Mouse (Mus musculus) hindbrain, embryonic 10.5 days (tissue): ENCODE measurements around the gene BC004004. TPM values are rescaled to one million over a fixed set of nuclear protein-coding genes. Genes with fewer than 3 reads are reported as not detected.
"Not testable (repeated sequence)": the region's sequence is repeated elsewhere in the genome, so short reads cannot be mapped to it uniquely, and the experiment has no call there.

Experiments used
- DNase-seq: peaks from one replicate; pipeline ENCODE4 v3.0.0-alpha.2; 2017; ENCODE audit warnings: low spot score
- H3K27ac ChIP-seq: fragments of 300-500 bp; sonication (generic); 2 replicates; pipeline ENCODE4 v1.5.1; 2016; ENCODE audit warnings: mild to moderate bottlenecking, moderate library complexity
- H3K27me3 ChIP-seq: fragments of 300-500 bp; sonication (generic); 2 replicates; pipeline ENCODE4 v1.6.1; 2016; ENCODE audit warnings: mild to moderate bottlenecking; ENCODE audit not compliant: poor library complexity, insufficient read depth, severe bottlenecking
- H3K36me3 ChIP-seq: fragments of 300-500 bp; sonication (generic); 2 replicates; pipeline ENCODE4 v1.6.1; 2016; ENCODE audit warnings: mild to moderate bottlenecking, moderate library complexity
- H3K4me1 ChIP-seq: fragments of 300-500 bp; sonication (generic); replicated peaks from 2 replicates; pipeline ENCODE4 v1.6.1; 2016; ENCODE audit warnings: mild to moderate bottlenecking
- H3K4me3 ChIP-seq: fragments of 300-500 bp; sonication (generic); 2 replicates; pipeline ENCODE4 v1.5.1; 2016; ENCODE audit warnings: mild to moderate bottlenecking, moderate library complexity
- H3K9me3 ChIP-seq: fragments of 300-500 bp; sonication (generic); 2 replicates; pipeline ENCODE4 v1.6.1; 2016; ENCODE audit warnings: mild to moderate bottlenecking, moderate library complexity
- WGBS: fragments of 180-500 bp; shearing (Covaris S2); methylation state at CpG from one replicate; pipeline ENCODE4 v1.1.7; 2016; 5-methylcytosine and 5-hydroxymethylcytosine counted together
- polyA plus RNA-seq: library from polyadenylated mRNA; unstranded; fragments of >200 nt; fragmentation: Nextera tagmentation; extraction: Ambion mirVana; gene quantifications from 2 replicates; pipeline ENCODE4 v1.2.1, GENCODE M21; 2016

Gene BC004004
- polyA plus RNA-seq, 1 experiment from 2014 or later: 68.6 TPM

GRCm38 (mm10) chr17:29251608-29252390 lies 16.8 kb upstream of the BC004004 start:
- H3K4me1 ChIP-seq: peaks cover 10% of the 10 kb centered on the region
- WGBS: 89% methylated on average over 15 of the region's 15 CpGs
- no peak overlapping the region for H3K4me3 ChIP-seq
- H3K27ac ChIP-seq: no peak overlapping the region
- H3K36me3 ChIP-seq: peaks cover 88% of the 10 kb centered on the region
- no peaks in the 10 kb centered on the region for H3K27me3 ChIP-seq
- DNase-seq: no peak
- 0 out of 2 replicates have a peak, but pooled peaks cover 2% of the 10 kb centered on the region for H3K9me3 ChIP-seq

- no peak for DNase-seq
- Histone ChIP-seq H3K4me1 (peaks cover 12% of the 10 kb centered on the region), H3K36me3 (peaks cover 100% of the 10 kb centered on the region), H3K9me3 (0 out of 2 replicates have a peak, but pooled peaks cover 2% of the 10 kb centered on the region), H3K4me3 (no peak overlapping the region), H3K27me3 (no peaks in the 10 kb centered on the region), H3K27ac (no peak overlapping the region)
- 91% methylated on average over 2 of the region's 2 CpGs for WGBS
Observed at GRCm38 (mm10) chr17:29253236-29253635, 15.4 kb upstream of the BC004004 start.

GRCm38 (mm10) chr17:29253684-29254083 lies 14.9 kb upstream of the BC004004 start:
- Histone ChIP-seq H3K9me3 (0 out of 2 replicates have a peak, but pooled peaks cover 2% of the 10 kb centered on the region), H3K27me3 (no peaks in the 10 kb centered on the region)

GRCm38 (mm10) chr17:29254784-29255183 lies 13.8 kb upstream of the BC004004 start:
- WGBS: 94% methylated on average over 6 of the region's 6 CpGs
- not testable (repeated sequence) for H3K27ac ChIP-seq, H3K27me3 ChIP-seq, DNase-seq, H3K9me3 ChIP-seq, H3K4me3 ChIP-seq
- peaks cover 18% of the 10 kb centered on the region for H3K4me1 ChIP-seq
- peaks cover 100% of the 10 kb centered on the region for H3K36me3 ChIP-seq

More at GRCm38 (mm10) chr17:29253684-29254083, 14.9 kb upstream of the BC004004 start:
- Histone ChIP-seq H3K36me3 (peaks cover 100% of the 10 kb centered on the region), H3K4me3 (no peak overlapping the region), H3K27ac (no peak overlapping the region), H3K4me1 (peaks cover 12% of the 10 kb centered on the region)
- 90% methylated on average over 9 of the region's 9 CpGs for WGBS
- DNase-seq: no peak

- Histone ChIP-seq H3K4me1 (peaks cover 34% of the 10 kb centered on the region), H3K27me3 (no peaks in the 10 kb centered on the region), H3K9me3 (0 out of 2 replicates have a peak, but pooled peaks cover 2% of the 10 kb centered on the region), H3K4me3 (no peak overlapping the region), H3K36me3 (peaks cover 100% of the 10 kb centered on the region), H3K27ac (no peak overlapping the region)
- DNase-seq: no peak
- WGBS: 85% methylated on average over 6 of the region's 6 CpGs
Observed at GRCm38 (mm10) chr17:29256507-29256906, 12.1 kb upstream of the BC004004 start.

GRCm38 (mm10) chr17:29257001-29257511 lies 11.5 kb upstream of the BC004004 start:
- H3K36me3 ChIP-seq: peaks cover 99% of the 10 kb centered on the region
- no peaks in the 10 kb centered on the region for H3K27me3 ChIP-seq
- H3K27ac ChIP-seq: no peak overlapping the region
- DNase-seq: no peak
- H3K4me3 ChIP-seq: no peak overlapping the region
- peaks cover 39% of the 10 kb centered on the region for H3K4me1 ChIP-seq
- 0 out of 2 replicates have a peak, but pooled peaks cover 2% of the 10 kb centered on the region for H3K9me3 ChIP-seq
- 94% methylated on average over 10 of the region's 10 CpGs for WGBS

GRCm38 (mm10) chr17:29258025-29258558 lies 10.5 kb upstream of the BC004004 start:
- Histone ChIP-seq H3K27me3 (no peaks in the 10 kb centered on the region), H3K4me3 (no peak overlapping the region), H3K27ac (no peak overlapping the region), H3K4me1 (peaks cover 50% of the 10 kb centered on the region), H3K36me3 (peaks cover 89% of the 10 kb centered on the region), H3K9me3 (0 out of 2 replicates have a peak, but pooled peaks cover 2% of the 10 kb centered on the region)
- WGBS: 80% methylated on average over 10 of the region's 10 CpGs
- DNase-seq: peak; percentile 49

GRCm38 (mm10) chr17:29258921-29259320 lies 9.7 kb upstream of the BC004004 start:
- DNase-seq: no peak
- H3K4me3 ChIP-seq: no peak overlapping the region
- peaks cover 52% of the 10 kb centered on the region for H3K4me1 ChIP-seq
- peaks cover 81% of the 10 kb centered on the region for H3K36me3 ChIP-seq
- no peak overlapping the region for H3K27ac ChIP-seq
- H3K27me3 ChIP-seq: no peaks in the 10 kb centered on the region
- 93% methylated on average over 2 of the region's 2 CpGs for WGBS
- H3K9me3 ChIP-seq: 0 out of 2 replicates have a peak, but pooled peaks cover 2% of the 10 kb centered on the region

- no peaks in the 10 kb centered on the region for H3K27me3 ChIP-seq
- DNase-seq: peak; percentile 84
- WGBS: 13% methylated on average over 3 of the region's 3 CpGs
- 0 out of 2 replicates have a peak, but pooled peaks cover 2% of the 10 kb centered on the region for H3K9me3 ChIP-seq
- H3K4me3 ChIP-seq: peak overlapping the region; percentile 10; the same call in 1 of the 2 replicates
- H3K4me1 ChIP-seq: peaks cover 56% of the 10 kb centered on the region
- peak overlapping the region; percentile 17; the same call in 1 of the 2 replicates for H3K27ac ChIP-seq
- peaks cover 75% of the 10 kb centered on the region for H3K36me3 ChIP-seq
Observed at GRCm38 (mm10) chr17:29259489-29259888, 9.1 kb upstream of the BC004004 start.

- Histone ChIP-seq H3K27me3 (no peaks in the 10 kb centered on the region), H3K4me3 (no peak overlapping the region), H3K4me1 (peaks cover 59% of the 10 kb centered on the region), H3K27ac (no peak overlapping the region), H3K36me3 (peaks cover 65% of the 10 kb centered on the region), H3K9me3 (0 out of 2 replicates have a peak, but pooled peaks cover 2% of the 10 kb centered on the region)
- WGBS: 88% methylated on average over 15 of the region's 15 CpGs
- DNase-seq: no peak
Observed at GRCm38 (mm10) chr17:29260501-29260900, 8.1 kb upstream of the BC004004 start.

- Histone ChIP-seq H3K4me3 (peak overlapping the region; percentile 94), H3K36me3 (peaks cover 53% of the 10 kb centered on the region), H3K9me3 (no peaks in the 10 kb centered on the region), H3K4me1 (peaks cover 49% of the 10 kb centered on the region), H3K27me3 (no peaks in the 10 kb centered on the region), H3K27ac (no peak overlapping the region)
- no peak for DNase-seq
- WGBS: 94% methylated on average over 22 of the region's 22 CpGs
Observed at GRCm38 (mm10) chr17:29261603-29262258, 6.9 kb upstream of the BC004004 start.

GRCm38 (mm10) chr17:29262259-29262649 lies 6.3 kb upstream of the BC004004 start:
- WGBS: 63% methylated on average over 2 of the region's 2 CpGs
- Histone ChIP-seq H3K27ac (no peak overlapping the region), H3K36me3 (peaks cover 47% of the 10 kb centered on the region), H3K27me3 (no peaks in the 10 kb centered on the region), H3K9me3 (no peaks in the 10 kb centered on the region), H3K4me1 (peaks cover 47% of the 10 kb centered on the region), H3K4me3 (peak overlapping the region; percentile 94)
- no peak for DNase-seq
